Mouse (Mus musculus): ENCODE results near the gene Olfr61.
"Not testable (repeated sequence)": the region's sequence is repeated elsewhere in the genome, so short reads cannot be mapped to it uniquely, and the experiment has no call there.

The Olfr61 gene

DNA sequence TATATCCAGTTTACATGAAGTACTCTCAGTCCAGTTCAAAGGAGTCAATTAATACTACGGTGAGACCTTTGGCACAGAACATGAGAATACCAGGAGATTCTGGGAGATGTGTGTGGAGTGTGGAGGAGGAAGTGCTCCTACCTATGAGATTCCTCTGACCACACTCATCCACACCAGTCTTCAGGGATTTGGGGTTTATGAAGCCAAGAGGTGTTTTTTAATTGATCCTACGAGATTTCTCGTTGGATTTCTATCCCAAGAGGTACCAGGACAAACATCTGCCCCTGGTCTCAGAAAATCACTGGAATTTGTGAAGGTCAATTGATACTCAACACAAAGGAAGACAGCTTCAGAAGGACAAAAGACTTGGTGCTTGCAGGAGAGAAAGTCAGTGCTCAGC, at the start of gene Olfr61:
Gene Olfr61, plus strand, starts transcription at position 301 of the 400 bp plus-strand sequence.
- DNase-seq = not testable (repeated sequence)

DNA sequence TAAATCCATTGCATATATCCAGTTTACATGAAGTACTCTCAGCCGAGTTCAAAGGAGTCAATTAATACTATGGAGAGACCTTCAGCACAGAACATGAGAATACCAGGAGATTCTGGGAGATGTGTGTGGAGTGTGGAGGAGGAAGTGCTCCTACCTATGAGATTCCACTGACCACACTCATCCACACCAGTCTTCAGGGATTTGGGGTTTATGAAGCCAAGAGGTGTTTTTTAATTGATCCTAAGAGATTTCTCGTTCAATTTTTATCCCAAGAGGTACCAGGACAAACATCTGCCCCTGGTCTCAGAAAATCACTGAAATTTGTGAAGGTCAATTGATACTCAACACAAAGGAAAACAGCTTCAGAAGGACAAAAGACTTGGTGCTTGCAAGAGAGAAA, 27.8 kb upstream of the Olfr61 start, which contains the start of gene Olfr46:
Gene Olfr46, plus strand, starts transcription at position 301 of the 400 bp plus-strand sequence.
- DNase-seq = not testable (repeated sequence)

DNA sequence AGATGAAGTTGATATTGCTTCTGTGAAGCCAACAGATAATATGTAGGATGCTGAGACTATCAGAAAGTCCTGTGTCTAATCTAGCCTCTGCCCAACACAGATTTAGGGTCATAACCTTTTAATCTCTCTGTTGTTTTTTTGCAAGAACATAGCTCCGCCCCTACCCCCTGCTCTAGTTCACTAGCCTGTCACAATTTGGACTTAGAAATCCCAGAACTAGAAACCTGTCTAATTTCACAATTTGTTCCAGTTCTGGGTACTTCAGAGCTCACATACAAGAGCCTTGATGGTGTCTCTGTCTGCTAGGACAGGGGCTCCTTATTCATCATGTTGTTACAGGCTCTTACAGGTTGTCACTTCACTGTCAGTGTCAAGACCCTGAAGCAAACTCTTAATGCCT, 1.8 kb downstream of the Olfr61 start:
- no peak for DNase-seq

DNA sequence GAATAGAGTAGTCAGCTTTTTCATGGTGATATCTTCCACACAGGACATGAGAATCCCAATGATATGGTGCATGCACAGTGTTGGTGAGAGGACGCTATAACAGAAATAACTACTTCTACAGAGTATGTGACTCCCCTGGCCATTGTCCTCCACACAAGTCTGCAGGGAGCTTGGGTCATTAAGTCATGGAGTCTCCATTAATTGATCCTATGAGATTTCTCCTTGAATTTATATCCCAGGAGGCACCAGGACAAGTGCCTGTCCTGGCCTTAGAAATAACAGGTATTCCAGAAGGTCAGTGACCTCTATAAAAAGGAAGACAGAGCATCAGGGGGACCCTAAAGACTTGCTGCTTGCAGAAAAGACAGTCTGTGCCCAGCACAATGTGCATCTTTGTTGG, 17.4 kb downstream of the Olfr61 start, which contains the start of gene Olfr53:
Gene Olfr53, plus strand, starts transcription at position 301 of the 400 bp plus-strand sequence.
- DNase-seq = no peak

DNA sequence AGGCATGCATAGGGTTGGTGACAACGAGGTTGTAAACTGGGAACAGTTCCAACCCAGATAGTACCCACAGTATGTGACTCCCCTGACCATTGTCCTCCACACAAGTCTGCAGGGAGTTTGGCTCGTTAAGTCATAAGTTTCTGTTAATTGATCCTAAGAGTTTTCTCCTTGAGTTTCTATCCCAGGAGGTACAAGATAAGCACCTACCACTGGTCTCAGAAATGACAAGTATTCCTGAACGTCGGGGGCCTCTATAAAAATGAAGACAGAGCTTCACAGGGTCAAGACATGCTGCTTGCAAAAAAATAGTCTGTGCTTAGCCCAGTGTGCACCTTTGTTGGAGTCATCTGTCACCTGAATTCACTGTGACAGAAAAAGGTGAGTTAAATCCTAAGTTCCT, 30.9 kb downstream of the Olfr61 start, which contains the start of gene Olfr539:
Gene Olfr539, plus strand, starts transcription at position 301 of the 400 bp plus-strand sequence.
- DNase-seq = no peak

DNA sequence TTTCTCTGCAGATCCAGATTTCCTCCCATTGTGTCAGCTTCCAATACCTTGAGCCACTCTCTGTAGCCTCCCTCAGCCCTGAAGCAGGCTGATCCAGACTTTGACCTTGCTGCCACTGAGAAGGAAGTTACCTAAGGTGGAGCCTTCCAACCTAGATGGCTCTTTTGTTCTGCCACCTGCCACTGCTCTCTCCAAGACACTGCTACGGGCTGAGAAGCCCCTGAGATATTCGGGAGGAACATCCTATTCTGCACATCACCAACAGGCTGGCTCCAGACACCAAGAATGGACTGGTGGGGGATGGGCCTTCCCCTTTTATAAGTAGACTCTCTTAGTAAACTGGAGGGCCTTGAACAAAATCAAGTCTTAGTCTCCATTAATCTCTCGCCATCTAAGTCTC, 41.9 kb downstream of the Olfr61 start:
- not testable (repeated sequence) for DNase-seq

DNA sequence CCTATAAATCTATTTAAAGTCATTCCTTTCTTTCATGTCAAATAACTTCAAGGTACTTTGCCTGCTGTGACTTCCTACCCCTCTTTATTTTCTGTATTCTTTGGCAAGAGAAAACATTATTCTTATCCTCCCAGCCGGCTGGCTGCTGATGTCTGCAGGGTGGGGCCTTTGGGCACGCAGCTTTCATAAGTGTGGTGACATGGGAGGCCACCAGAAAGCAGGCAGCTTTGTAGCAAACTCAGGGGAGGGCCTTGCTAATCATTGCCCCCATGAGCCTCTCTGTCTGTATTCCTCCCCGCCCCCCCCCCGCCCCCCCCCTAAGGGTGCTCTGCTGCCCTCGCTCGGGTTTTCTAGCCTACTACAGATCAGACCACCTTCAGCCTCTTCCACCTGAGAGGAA, 47.1 kb downstream of the Olfr61 start:
- no peak for DNase-seq

DNA sequence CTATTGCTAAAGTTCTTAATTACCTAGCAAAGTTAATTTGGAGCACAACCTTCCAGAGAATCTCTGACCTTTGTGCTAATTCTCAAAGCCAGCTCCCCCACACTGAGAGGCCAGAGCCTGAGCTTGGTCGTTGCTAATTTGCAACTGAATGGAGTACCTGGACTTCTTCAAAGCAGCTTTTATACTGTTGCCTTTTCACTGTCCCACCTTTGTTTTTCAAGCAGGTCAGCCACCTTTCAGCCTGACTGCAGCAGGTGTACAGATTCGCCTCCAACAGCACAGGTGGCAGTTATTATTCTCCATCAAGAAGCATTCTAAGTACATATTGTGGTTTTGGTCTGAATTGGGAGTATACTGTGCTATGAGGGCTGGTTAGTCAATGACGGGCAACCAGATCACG, 50.8 kb downstream of the Olfr61 start:
- DNase-seq = not testable (repeated sequence)

DNA sequence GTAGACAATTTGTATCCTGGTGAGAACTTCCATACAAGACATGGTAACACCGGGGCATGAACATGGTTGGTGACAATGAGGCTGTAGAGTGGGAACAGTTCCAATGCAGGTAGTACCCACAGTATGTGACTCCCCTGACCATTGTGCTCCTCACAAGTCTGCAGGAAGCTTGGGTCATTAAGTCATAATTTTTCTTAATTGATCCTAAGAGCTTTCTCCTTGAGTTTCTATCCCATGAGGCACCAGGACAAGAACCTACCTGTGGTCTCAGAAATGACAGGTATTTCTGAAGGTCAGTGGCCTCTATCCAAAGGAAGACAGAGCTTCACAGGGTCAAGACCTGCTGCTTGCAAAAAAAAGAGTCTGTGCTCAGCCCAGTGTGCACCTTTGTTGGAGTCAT, 52.9 kb downstream of the Olfr61 start, which contains the start of gene Olfr45:
Gene Olfr45, plus strand, starts transcription at position 301 of the 400 bp plus-strand sequence.
- no peak for DNase-seq

Data from kidney, postnatal 4 days (tissue).